ENCODE assay signal across 8 mouse cellular contexts in the genomic region with DNA sequence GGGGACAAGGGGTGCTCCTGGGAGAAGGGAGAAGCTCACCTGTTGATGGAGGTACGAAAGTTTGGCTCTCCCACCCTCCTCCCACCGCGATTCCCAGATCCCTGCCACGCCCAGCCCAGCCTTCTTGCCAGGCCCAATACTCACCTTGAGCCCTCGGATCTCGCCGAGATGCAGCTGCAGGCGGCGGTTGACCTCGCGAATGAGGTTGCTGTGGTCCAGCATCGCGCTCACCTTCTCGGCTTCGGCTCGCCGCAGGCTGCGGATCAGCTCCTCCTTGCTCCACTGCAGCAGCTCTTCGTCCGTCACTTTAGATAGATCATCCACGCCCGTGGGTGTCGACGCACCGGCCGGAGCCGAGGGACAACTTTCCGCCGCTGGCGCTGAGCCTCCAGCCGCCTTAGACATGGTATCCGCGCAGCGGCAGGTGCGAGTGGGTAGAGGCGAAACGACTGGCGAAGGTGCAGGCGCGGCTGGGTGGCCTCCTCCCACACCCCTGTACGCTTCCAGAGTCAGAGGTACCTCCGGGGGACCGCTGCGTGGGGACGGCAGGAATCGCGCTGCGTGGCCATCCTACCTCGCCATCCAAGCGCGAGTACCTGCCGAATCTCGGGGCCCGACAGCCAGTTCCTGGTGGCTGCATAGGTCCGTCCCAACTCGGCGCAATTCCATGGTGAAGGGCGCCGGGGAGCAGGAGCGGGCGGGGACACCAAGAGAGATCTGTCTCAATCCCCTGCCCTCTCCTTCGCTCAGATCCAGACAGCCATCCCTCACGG. TPM values are rescaled to one million over a fixed set of nuclear protein-coding genes. Genes with fewer than 3 reads are reported as not detected.
A peak's percentile ranks its signal among the peaks of the same experiment; 100 is the strongest.
DNase-seq lines count a peak whose midpoint lies in the region; ATAC-seq lines count a peak whose summit lies in the region.

No protein-coding gene starts in this region.

- peaks cover 18% of the 10 kb centered on the region for H3K27me3 ChIP-seq in kidney, embryonic 14.5 days (ENCODE audit: control insufficient read depth, insufficient read depth, low read length)
- peaks cover 14% of the 10 kb centered on the region for H3K27me3 ChIP-seq in forebrain, embryonic 15.5 days
- H3K27me3 ChIP-seq in hindbrain, embryonic 13.5 days: peaks cover 11% of the 10 kb centered on the region; the same call in 1 of the 2 replicates
- H3K27me3 ChIP-seq in liver, embryonic 16.5 days (ENCODE audit: control insufficient read depth, insufficient read depth, low read depth, low read length): peaks cover 26% of the 10 kb centered on the region

- no peak overlapping the region for H3K27ac ChIP-seq in kidney, embryonic 14.5 days (ENCODE audit: low read depth, low read length)
- H3K27ac ChIP-seq in forebrain, embryonic 15.5 days (replicated peaks): peak overlapping the region; percentile 68
- H3K27ac ChIP-seq in hindbrain, embryonic 13.5 days: peak overlapping the region; percentile 89
- no peak overlapping the region for H3K27ac ChIP-seq in liver, embryonic 16.5 days (ENCODE audit: low read length)

- H3K9me3 ChIP-seq in kidney, embryonic 14.5 days (ENCODE audit: control insufficient read depth, low read length): no peaks in the 10 kb centered on the region
- H3K9me3 ChIP-seq in forebrain, embryonic 15.5 days: no peaks in the 10 kb centered on the region
- no peaks in the 10 kb centered on the region for H3K9me3 ChIP-seq in hindbrain, embryonic 13.5 days
- no peaks in the 10 kb centered on the region for H3K9me3 ChIP-seq in liver, embryonic 16.5 days (replicated peaks; ENCODE audit: control insufficient read depth, low read length)

- peak; percentile 58 for ATAC-seq in kidney, embryonic 14.5 days (ENCODE audit: low FRiP score, low TSS enrichment)
- no peak; the same call in 1 of the 2 replicates for ATAC-seq in forebrain, embryonic 15.5 days (replicated peaks)
- peak; percentile 63 for ATAC-seq in hindbrain, embryonic 13.5 days (ENCODE audit: low FRiP score)
- ATAC-seq in liver, embryonic 16.5 days (ENCODE audit: low read depth): no peak

- peak overlapping the region; percentile 59 for H3K4me3 ChIP-seq in kidney, embryonic 14.5 days (ENCODE audit: low read length)
- peak overlapping the region; percentile 60 for H3K4me3 ChIP-seq in forebrain, embryonic 15.5 days
- H3K4me3 ChIP-seq in hindbrain, embryonic 13.5 days: peak overlapping the region; percentile 73
- H3K4me3 ChIP-seq in liver, embryonic 16.5 days (ENCODE audit: low read depth, low read length): peak overlapping the region; percentile 40

- H3K9ac ChIP-seq in kidney, embryonic 14.5 days (ENCODE audit: low read depth, low read length): peak overlapping the region; percentile 47
- H3K9ac ChIP-seq in forebrain, embryonic 15.5 days (replicated peaks): peak overlapping the region; percentile 61
- peak overlapping the region; percentile 85 for H3K9ac ChIP-seq in hindbrain, embryonic 13.5 days
- no peak overlapping the region for H3K9ac ChIP-seq in liver, embryonic 16.5 days (ENCODE audit: low read depth, low read length)

- peak overlapping the region; percentile 95 for H3K4me2 ChIP-seq in kidney, embryonic 14.5 days (replicated peaks; ENCODE audit: low read depth, low read length)
- H3K4me2 ChIP-seq in forebrain, embryonic 15.5 days (replicated peaks): peak overlapping the region; percentile 99
- H3K4me2 ChIP-seq in hindbrain, embryonic 13.5 days: peak overlapping the region; percentile 93
- peak overlapping the region; percentile 53 for H3K4me2 ChIP-seq in liver, embryonic 16.5 days (ENCODE audit: low read depth, low read length)

- H3K36me3 ChIP-seq in kidney, embryonic 14.5 days (ENCODE audit: control insufficient read depth, insufficient read depth, low read length): no peaks in the 10 kb centered on the region
- H3K36me3 ChIP-seq in forebrain, embryonic 15.5 days: no peaks in the 10 kb centered on the region
- no peaks in the 10 kb centered on the region for H3K36me3 ChIP-seq in hindbrain, embryonic 13.5 days
- H3K36me3 ChIP-seq in liver, embryonic 16.5 days (ENCODE audit: control insufficient read depth, insufficient read depth): no peaks in the 10 kb centered on the region

- no peak for DNase-seq in kidney, adult 9 months
- DNase-seq in adrenal gland, postnatal 14 days: peak; percentile 15
- peak; percentile 47 for DNase-seq in right cerebral cortex, postnatal 14 days
- DNase-seq in ovary, adult 18-20 months (ENCODE audit: low spot score): no peak

- 0 out of 2 replicates have a peak, but pooled peaks cover 4% of the 10 kb centered on the region for H3K4me1 ChIP-seq in kidney, embryonic 14.5 days (ENCODE audit: control insufficient read depth, insufficient read depth, low read length)
- peaks cover 14% of the 10 kb centered on the region for H3K4me1 ChIP-seq in forebrain, embryonic 15.5 days
- peaks cover 11% of the 10 kb centered on the region for H3K4me1 ChIP-seq in hindbrain, embryonic 13.5 days (replicated peaks)
- no peaks in the 10 kb centered on the region for H3K4me1 ChIP-seq in liver, embryonic 16.5 days (ENCODE audit: control insufficient read depth, low read depth, low read length)

- under 1% methylated on average over 59 of the region's 63 CpGs for WGBS in kidney, embryonic 14.5 days
- WGBS in forebrain, embryonic 15.5 days: under 1% methylated on average over 62 of the region's 63 CpGs
- WGBS in hindbrain, embryonic 13.5 days: 1% methylated on average over 62 of the region's 63 CpGs
- 2% methylated on average over 61 of the region's 63 CpGs for WGBS in liver, embryonic 16.5 days (ENCODE audit: insufficient replicate concordance)

RNA-seq across cellular contexts. Expression of a gene that starts 0.8 kb away (rescaled TPM):
- 1.2 and 2.0 TPM in 2 replicates for polyA plus RNA-seq in kidney, embryonic 14.5 days (2014; fragmentation: Nextera tagmentation; extraction: Ambion mirVana)
- 8.7 and 11.6 TPM in 2 replicates for total RNA-seq in adrenal gland, postnatal 14 days (2021)
- 16.9 and 18.9 TPM in 2 replicates for polyA plus RNA-seq in forebrain, embryonic 15.5 days (2015; fragmentation: Nextera tagmentation; extraction: Ambion mirVana)
- 26.0 and 27.5 TPM in 2 replicates for polyA plus RNA-seq in hindbrain, embryonic 13.5 days (2015; fragmentation: Nextera tagmentation; extraction: Ambion mirVana)
- polyA plus RNA-seq in liver, embryonic 16.5 days (2015; fragmentation: Nextera tagmentation; extraction: Ambion mirVana): 0.02 TPM in 1 of 2 replicates, not detected in the other

Comparison
In these comparisons a context has a peak if more than half of its experiments do, and no peak if none do; other contexts are left out.
1. ATAC-seq: peak in kidney, embryonic 14.5 days (single experiment) and hindbrain, embryonic 13.5 days (single experiment); none in forebrain, embryonic 15.5 days (single experiment) and liver, embryonic 16.5 days (single experiment).
2. H3K27ac ChIP-seq: peak in forebrain, embryonic 15.5 days (single experiment) and hindbrain, embryonic 13.5 days (single experiment); none in kidney, embryonic 14.5 days (single experiment) and liver, embryonic 16.5 days (single experiment).
3. DNase-seq: peak in adrenal gland, postnatal 14 days (single experiment) and right cerebral cortex, postnatal 14 days (single experiment); none in kidney, adult 9 months (single experiment) and ovary, adult 18-20 months (single experiment).
4. Peak in every context shown above with its lines, with median percentiles within 50 percentile points of each other: H3K4me2 ChIP-seq and H3K4me3 ChIP-seq.